Mouse (Mus musculus): ENCODE measurements around the gene Hcfc2. TPM values are rescaled to one million over a fixed set of nuclear protein-coding genes. Genes with fewer than 3 reads are reported as not detected.

The Hcfc2 gene
- total and polyA plus RNA-seq, 2 experiments from 2014 or later = 31.1 to 31.5 TPM

DNA sequence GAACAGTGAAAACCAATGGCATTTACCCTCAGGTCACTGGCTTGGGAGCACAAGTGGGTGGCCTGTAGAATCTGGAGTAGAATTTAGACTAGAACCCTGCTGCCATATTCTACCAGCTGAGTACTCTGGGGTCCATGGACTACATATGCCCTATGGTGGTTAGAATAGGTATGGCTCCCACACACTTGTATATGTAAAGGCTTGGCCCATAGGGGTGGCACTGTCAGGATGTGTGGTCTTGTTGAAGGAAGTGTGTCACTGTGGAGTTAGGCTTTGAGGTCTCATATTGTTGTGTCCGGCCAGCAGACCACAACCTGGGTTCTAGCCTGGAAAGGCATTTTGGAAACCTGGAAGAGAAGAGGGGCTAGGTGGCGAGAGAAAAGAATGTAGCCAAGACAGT, 74.8 kb downstream of the Hcfc2 start:
- no peaks in the 10 kb centered on the region for H3K4me1 ChIP-seq (ENCODE audit: insufficient read depth)
- H3K4me2 ChIP-seq (ENCODE audit: low read depth) = no peak overlapping the region
- WGBS = 87% methylated on average over 2 of the region's 2 CpGs
- H3K9me3 ChIP-seq (ENCODE audit: low read length) = no peaks in the 10 kb centered on the region
- H3K9ac ChIP-seq = no peak overlapping the region
- DNase-seq (no peak), ATAC-seq (no peak)
- H3K4me3 ChIP-seq (ENCODE audit: low read depth, low read length) = no peak overlapping the region
- H3K27me3 ChIP-seq (ENCODE audit: insufficient read depth, low read length) = no peaks in the 10 kb centered on the region
- no peaks in the 10 kb centered on the region for H3K36me3 ChIP-seq (ENCODE audit: insufficient read depth)
- TF ChIP-seq CTCF (IDR thresholded peaks at IDR 0.05; ENCODE audit: low read depth) = no peak
- no peak overlapping the region for H3K27ac ChIP-seq (ENCODE audit: low read depth, low read length)

DNA sequence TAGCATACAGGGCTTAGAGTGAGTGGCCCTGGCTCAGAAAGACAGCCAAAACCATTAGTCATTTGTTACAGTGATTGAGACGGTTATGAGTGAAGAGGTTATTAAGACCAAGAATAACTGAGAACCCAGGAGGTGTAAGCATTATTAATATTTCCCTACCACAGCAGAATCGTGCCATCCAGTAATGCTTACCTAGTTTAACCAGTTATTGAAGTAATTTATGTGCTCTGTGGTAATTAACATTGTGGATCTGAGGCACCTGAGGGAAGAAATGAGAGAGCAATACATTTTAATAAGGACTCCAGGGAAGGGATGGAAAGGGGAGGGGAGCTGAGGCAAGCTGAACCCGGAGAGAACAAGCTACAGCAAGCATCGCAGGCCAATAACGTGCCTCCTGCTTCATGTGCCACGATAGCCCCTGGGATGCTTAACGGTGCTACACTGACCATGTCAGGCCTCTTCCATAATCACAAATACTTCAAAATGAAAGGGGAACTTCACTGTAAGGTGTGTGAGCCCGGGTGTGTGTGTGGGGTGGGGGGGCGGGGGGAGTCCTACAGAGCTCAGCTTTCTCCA, 75.7 kb downstream of the Hcfc2 start:
- H3K36me3 ChIP-seq (ENCODE audit: insufficient read depth) = no peaks in the 10 kb centered on the region
- no peaks in the 10 kb centered on the region for H3K4me1 ChIP-seq (ENCODE audit: insufficient read depth)
- DNase-seq (no peak), ATAC-seq (no peak)
- no peak overlapping the region for H3K9ac ChIP-seq
- H3K4me2 ChIP-seq (ENCODE audit: low read depth) = no peak overlapping the region
- no peak overlapping the region for H3K27ac ChIP-seq (ENCODE audit: low read depth, low read length)
- H3K4me3 ChIP-seq (ENCODE audit: low read depth, low read length) = no peak overlapping the region
- no peaks in the 10 kb centered on the region for H3K9me3 ChIP-seq (ENCODE audit: low read length)
- 76% methylated on average over 9 of the region's 9 CpGs for WGBS
- TF ChIP-seq CTCF (IDR thresholded peaks at IDR 0.05; ENCODE audit: low read depth) = no peak
- H3K27me3 ChIP-seq (ENCODE audit: insufficient read depth, low read length) = no peaks in the 10 kb centered on the region

DNA sequence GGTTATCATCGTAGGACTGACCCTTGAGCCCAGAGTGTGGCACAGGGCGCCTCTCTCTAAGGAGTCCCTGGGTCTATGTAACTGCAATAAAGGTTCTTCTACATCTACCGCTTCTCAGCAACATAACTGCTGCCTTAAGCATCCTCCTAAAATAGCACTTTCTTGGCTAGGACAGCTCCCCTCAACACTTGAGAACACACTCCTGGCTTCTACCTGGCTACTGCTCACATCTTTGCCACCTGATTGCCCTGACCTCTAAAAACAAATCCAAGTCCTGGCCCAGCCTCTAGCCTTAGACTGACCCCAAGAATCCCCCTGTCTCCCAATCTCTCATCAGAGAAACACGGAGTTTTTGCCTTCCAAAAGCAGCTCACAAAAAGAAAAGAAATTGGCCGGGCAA, 78.9 kb downstream of the Hcfc2 start:
- H3K4me3 ChIP-seq (ENCODE audit: low read depth, low read length) = no peak overlapping the region
- no peak overlapping the region for H3K27ac ChIP-seq (ENCODE audit: low read depth, low read length)
- WGBS = 89% methylated on average over 5 of the region's 5 CpGs
- H3K36me3 ChIP-seq (ENCODE audit: insufficient read depth) = no peaks in the 10 kb centered on the region
- no peak for DNase-seq
- no peak for ATAC-seq
- no peaks in the 10 kb centered on the region for H3K4me1 ChIP-seq (ENCODE audit: insufficient read depth)
- no peak overlapping the region for H3K4me2 ChIP-seq (ENCODE audit: low read depth)
- H3K9ac ChIP-seq = no peak overlapping the region
- H3K9me3 ChIP-seq (ENCODE audit: low read length) = no peaks in the 10 kb centered on the region
- no peak for TF ChIP-seq CTCF (IDR thresholded peaks at IDR 0.05; ENCODE audit: low read depth)
- H3K27me3 ChIP-seq (ENCODE audit: insufficient read depth, low read length) = no peaks in the 10 kb centered on the region

DNA sequence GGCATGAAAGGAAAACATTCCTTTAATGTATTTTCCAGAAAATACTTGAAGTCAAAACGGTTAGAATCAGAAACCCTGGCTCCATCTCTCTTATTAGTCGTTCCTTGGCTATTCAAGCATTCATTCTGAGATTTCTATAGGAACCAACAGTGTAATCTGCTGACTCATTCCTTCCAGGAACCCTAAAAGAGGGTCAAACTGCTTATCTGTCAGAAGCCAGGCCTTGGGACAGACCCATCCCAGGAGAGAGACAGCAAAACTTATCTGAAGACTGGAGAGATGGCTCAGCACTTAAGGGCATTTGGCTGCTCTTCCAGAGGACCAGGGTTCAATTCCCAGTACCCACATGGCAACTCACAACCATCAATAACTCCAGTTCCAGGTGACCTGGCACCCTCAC, 81.1 kb downstream of the Hcfc2 start:
- Histone ChIP-seq H3K9me3 (ENCODE audit: low read length) (no peaks in the 10 kb centered on the region), H3K9ac (no peak overlapping the region), H3K4me3 (ENCODE audit: low read depth, low read length) (no peak overlapping the region), H3K4me2 (ENCODE audit: low read depth) (no peak overlapping the region), H3K36me3 (ENCODE audit: insufficient read depth) (no peaks in the 10 kb centered on the region), H3K27me3 (ENCODE audit: insufficient read depth, low read length) (no peaks in the 10 kb centered on the region), H3K27ac (ENCODE audit: low read depth, low read length) (no peak overlapping the region), H3K4me1 (ENCODE audit: insufficient read depth) (no peaks in the 10 kb centered on the region)
- WGBS = 33% methylated on average over 2 of the region's 2 CpGs
- no peak for ATAC-seq
- no peak for DNase-seq
- TF ChIP-seq CTCF (IDR thresholded peaks at IDR 0.05; ENCODE audit: low read depth) = no peak

DNA sequence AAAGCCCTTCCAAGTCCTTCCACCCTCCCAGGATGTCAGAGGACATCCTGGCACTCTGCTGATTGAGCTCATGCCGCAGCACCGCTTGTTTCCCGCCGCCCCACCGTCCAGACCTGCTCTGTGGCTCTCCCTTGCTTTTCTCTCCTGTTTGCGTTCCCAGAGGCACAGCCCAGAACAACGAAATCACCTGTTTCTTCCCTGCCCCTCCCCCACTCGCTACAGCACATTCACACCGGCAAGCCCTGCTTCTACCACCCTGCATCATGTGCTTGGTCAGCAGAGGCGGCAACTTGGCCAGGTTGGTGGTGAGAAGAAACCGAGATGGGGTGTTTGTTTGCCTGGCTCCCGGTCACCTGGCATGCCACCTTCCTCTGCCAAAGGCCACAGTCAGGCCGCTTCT, 81.9 kb downstream of the Hcfc2 start:
- no peak for ATAC-seq
- TF ChIP-seq CTCF (IDR thresholded peaks at IDR 0.05; ENCODE audit: low read depth) = no peak

GRCm38 (mm10) chr10:82778791-82779549, 83.0 kb downstream of the Hcfc2 start:
- no peak for ATAC-seq
- Histone ChIP-seq H3K4me1 (ENCODE audit: insufficient read depth) (no peaks in the 10 kb centered on the region), H3K4me2 (ENCODE audit: low read depth) (no peak overlapping the region), H3K36me3 (ENCODE audit: insufficient read depth) (no peaks in the 10 kb centered on the region), H3K27ac (ENCODE audit: low read depth, low read length) (no peak overlapping the region), H3K9me3 (ENCODE audit: low read length) (no peaks in the 10 kb centered on the region), H3K9ac (no peak overlapping the region), H3K4me3 (ENCODE audit: low read depth, low read length) (no peak overlapping the region), H3K27me3 (ENCODE audit: insufficient read depth, low read length) (no peaks in the 10 kb centered on the region)
- no peak for TF ChIP-seq CTCF (IDR thresholded peaks at IDR 0.05; ENCODE audit: low read depth)
- no peak for DNase-seq
- 86% methylated on average over 8 of the region's 8 CpGs for WGBS

More for the DNA sequence above, 81.9 kb downstream of the Hcfc2 start:
- no peak overlapping the region for H3K27ac ChIP-seq (ENCODE audit: low read depth, low read length)
- no peak overlapping the region for H3K9ac ChIP-seq
- H3K9me3 ChIP-seq (ENCODE audit: low read length) = no peaks in the 10 kb centered on the region
- no peak overlapping the region for H3K4me2 ChIP-seq (ENCODE audit: low read depth)
- H3K4me1 ChIP-seq (ENCODE audit: insufficient read depth) = no peaks in the 10 kb centered on the region
- DNase-seq = no peak
- no peaks in the 10 kb centered on the region for H3K27me3 ChIP-seq (ENCODE audit: insufficient read depth, low read length)
- H3K4me3 ChIP-seq (ENCODE audit: low read depth, low read length) = no peak overlapping the region
- 38% methylated on average over 13 of the region's 13 CpGs for WGBS
- no peaks in the 10 kb centered on the region for H3K36me3 ChIP-seq (ENCODE audit: insufficient read depth)

- Histone ChIP-seq H3K36me3 (ENCODE audit: insufficient read depth) (no peaks in the 10 kb centered on the region), H3K9ac (no peak overlapping the region), H3K9me3 (ENCODE audit: low read length) (no peaks in the 10 kb centered on the region), H3K27me3 (ENCODE audit: insufficient read depth, low read length) (no peaks in the 10 kb centered on the region), H3K4me1 (ENCODE audit: insufficient read depth) (no peaks in the 10 kb centered on the region), H3K4me3 (ENCODE audit: low read depth, low read length) (no peak overlapping the region), H3K27ac (ENCODE audit: low read depth, low read length) (no peak overlapping the region), H3K4me2 (ENCODE audit: low read depth) (no peak overlapping the region)
- no peak for ATAC-seq
- 98% methylated on average over 14 of the region's 14 CpGs for WGBS
- no peak for DNase-seq
- no peak for TF ChIP-seq CTCF (IDR thresholded peaks at IDR 0.05; ENCODE audit: low read depth)
These were observed 83.9 kb downstream of the Hcfc2 start for GRCm38 (mm10) chr10:82779831-82780230.
